Mouse (Mus musculus): ENCODE measurements around the gene Prmt7.

GRCm38 (mm10) chr8:106298846-106299245, 88.1 kb downstream of the Prmt7 start:
- TF ChIP-seq CTCF (IDR thresholded peaks at IDR 0.05; ENCODE audit: low read depth, low read length) (no peak), POLR2A (IDR thresholded peaks at IDR 0.05; ENCODE audit: extremely low read depth, insufficient read depth, low read length) (no peak)
